ENCODE assay signal across 14 mouse cellular contexts in genomic region chr3:115937807-115938206, GRCm38 (mm10).
"Had no signal": no experiment of that assay in that cellular context is flagged by ENCODE, and none has a peak within 500 bp of the region (broad histone marks: within the 10 kb centered on the region; RNA-seq: fewer than 3 reads in every experiment).

No protein-coding gene starts in this region.

- H3K27ac ChIP-seq: left cerebral cortex, adult 2 months; limb, embryonic 15.5 days; liver, embryonic 12.5 days; midbrain, embryonic 10.5 days; neural tube, embryonic 15.5 days; stomach, postnatal 0 days had no signal

- H3K4me1 ChIP-seq: limb, embryonic 15.5 days; liver, embryonic 12.5 days; midbrain, embryonic 10.5 days; neural tube, embryonic 15.5 days had no signal

- H3K9me3 ChIP-seq: limb, embryonic 15.5 days; liver, embryonic 12.5 days; midbrain, embryonic 10.5 days; neural tube, embryonic 15.5 days had no signal

- ATAC-seq: midbrain, embryonic 16.5 days had no signal

- H3K4me2 ChIP-seq: limb, embryonic 15.5 days; liver, embryonic 12.5 days; lung, embryonic 14.5 days; neural tube, embryonic 15.5 days had no signal

- H3K9ac ChIP-seq: limb, embryonic 15.5 days; liver, embryonic 12.5 days; lung, embryonic 14.5 days; neural tube, embryonic 15.5 days had no signal

- H3K27me3 ChIP-seq: limb, embryonic 15.5 days; liver, embryonic 12.5 days; neural tube, embryonic 15.5 days had no signal

- H3K4me3 ChIP-seq: left cerebral cortex, adult 2 months; limb, embryonic 15.5 days; liver, embryonic 12.5 days; midbrain, embryonic 10.5 days; neural tube, embryonic 15.5 days had no signal

- DNase-seq: kidney, adult 8-10 months; kidney, postnatal 25 days; lung, embryonic 14.5 days; lung, postnatal 10 days; lung, postnatal 4 days; right cerebral cortex, adult 18-20 months; right cerebral cortex, postnatal 25 days had no signal
